Mouse (Mus musculus) stomach, embryonic 14.5 days (tissue): ENCODE data around the gene Rab5b. TPM values are rescaled to one million over a fixed set of nuclear protein-coding genes. Genes with fewer than 3 reads are reported as not detected.
A peak's percentile ranks its signal among the peaks of the same experiment; 100 is the strongest.

Experiments used
- ATAC-seq: fragments of 200-750 bp; cut with Nextera tagmentation; 2 replicates; pipeline ENCODE4 v1.8.0; 2017; ENCODE audit warnings: low read depth, moderate TSS enrichment; ENCODE audit not compliant: insufficient number of reproducible peaks, insufficient read depth, low FRiP score
- H3K27ac ChIP-seq: fragments of 300-500 bp; sonication (generic); 2 replicates; pipeline ENCODE4 v1.5.1; 2014; ENCODE audit warnings: mild to moderate bottlenecking, low read length, moderate library complexity, mixed read lengths
- H3K27me3 ChIP-seq: fragments of 300-500 bp; sonication (generic); 2 replicates; pipeline ENCODE4 v1.6.1; 2014; ENCODE audit warnings: low read length, control low read depth, mixed read lengths; ENCODE audit not compliant: control insufficient read depth, insufficient read depth
- H3K36me3 ChIP-seq: fragments of 300-500 bp; sonication (generic); 2 replicates; pipeline ENCODE4 v1.6.1; 2014; ENCODE audit warnings: mild to moderate bottlenecking, control low read depth, low read length, moderate library complexity, mixed read lengths; ENCODE audit not compliant: control insufficient read depth, insufficient read depth
- H3K4me1 ChIP-seq: fragments of 300-500 bp; sonication (generic); 2 replicates; pipeline ENCODE4 v1.6.1; 2014; ENCODE audit warnings: low read length, control low read depth, mixed read lengths; ENCODE audit not compliant: control insufficient read depth, insufficient read depth
- H3K4me2 ChIP-seq: fragments of 300-500 bp; sonication (generic); replicated peaks from 2 replicates; pipeline ENCODE4 v1.6.1; 2014; ENCODE audit warnings: low read depth, low read length, control low read depth
- H3K4me3 ChIP-seq: fragments of 300-500 bp; sonication (generic); 2 replicates; pipeline ENCODE4 v1.5.1; 2014; ENCODE audit warnings: low read depth, low read length, control low read depth
- H3K9ac ChIP-seq: fragments of 300-500 bp; sonication (generic); replicated peaks from 2 replicates; pipeline ENCODE4 v1.6.1; 2014; ENCODE audit warnings: low read depth, mild to moderate bottlenecking, control low read depth, low read length, moderate library complexity, mixed read lengths
- H3K9me3 ChIP-seq: fragments of 300-500 bp; sonication (generic); 2 replicates; pipeline ENCODE4 v1.6.1; 2016; ENCODE audit warnings: low read depth, low read length, control low read depth; ENCODE audit not compliant: control insufficient read depth
- WGBS: fragments of 180-500 bp; shearing (Covaris S2); extraction: QIAGEN DNeasy Blood & Tissue Kit; methylation state at CpG from one replicate; pipeline ENCODE4 v1.1.7; 2014; 5-methylcytosine and 5-hydroxymethylcytosine counted together
- polyA plus RNA-seq: library from polyadenylated mRNA; unstranded; fragments of >200 nt; fragmentation: Nextera tagmentation; extraction: Ambion mirVana; gene quantifications from 2 replicates; pipeline ENCODE4 v1.2.1, GENCODE M21; 2014

The Rab5b gene
- polyA plus RNA-seq: 65.9 and 70.7 TPM in 2 replicates

GRCm38 (mm10) chr10:128695992-128696807 lies at the start of gene Rab5b:
Gene Rab5b, minus strand, starts transcription at chr10:128696264.
- H3K27me3 ChIP-seq: no peaks in the 10 kb centered on the region
- H3K4me3 ChIP-seq: peak within 1 kb of the TSS; percentile 86
- H3K36me3 ChIP-seq: peaks cover 27% of the 10 kb centered on the region
- peak within 1 kb of the TSS; percentile 61 for H3K4me2 ChIP-seq
- H3K27ac ChIP-seq: peak within 1 kb of the TSS; percentile 99
- peak within 1 kb of the TSS; percentile 89 for H3K9ac ChIP-seq
- 1% methylated on average over 40 of the region's 40 CpGs for WGBS
- H3K9me3 ChIP-seq: no peaks in the 10 kb centered on the region
- peak; percentile 99 for ATAC-seq
- H3K4me1 ChIP-seq: peaks cover 3% of the 10 kb centered on the region; the same call in 1 of the 2 replicates

GRCm38 (mm10) chr10:128744680-128745601 lies 48.9 kb upstream of the Rab5b start, which contains the start of gene Dgka:
Gene Dgka, minus strand, starts transcription at chr10:128744855.
- Histone ChIP-seq H3K4me1 (peaks cover 26% of the 10 kb centered on the region), H3K9me3 (no peaks in the 10 kb centered on the region), H3K27me3 (no peaks in the 10 kb centered on the region), H3K4me3 (peak within 1 kb of the TSS; percentile 63), H3K9ac (peak within 1 kb of the TSS; percentile 57), H3K36me3 (no peaks in the 10 kb centered on the region), H3K27ac (peak within 1 kb of the TSS; percentile 55; the same call in 1 of the 2 replicates), H3K4me2 (peak within 1 kb of the TSS; percentile 86)
- ATAC-seq: no peak
- WGBS: 21% methylated on average over 18 of the region's 18 CpGs

DNA sequence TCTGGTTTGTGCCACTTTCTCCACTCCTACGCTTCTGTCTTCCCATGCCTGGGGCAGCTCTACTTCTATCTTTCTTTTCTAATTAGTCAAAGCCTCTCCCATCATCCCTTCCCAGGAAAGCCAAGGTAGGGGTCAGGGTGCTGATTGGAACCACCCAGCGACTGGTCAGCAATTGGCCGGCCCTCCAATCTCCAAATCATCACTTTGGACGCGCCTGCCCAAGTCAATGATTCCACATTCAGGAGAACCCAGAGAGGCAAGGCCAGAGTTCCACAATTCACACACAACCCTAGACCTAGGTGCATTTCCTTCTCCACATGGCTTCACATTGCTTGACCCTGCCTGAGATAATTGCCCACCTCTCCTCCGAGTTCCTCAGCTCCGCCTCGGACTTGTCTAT lies 48.1 kb upstream of the Rab5b start:
- H3K9ac ChIP-seq: peak overlapping the region; percentile 57
- peaks cover 20% of the 10 kb centered on the region for H3K4me1 ChIP-seq
- peak overlapping the region; percentile 63 for H3K4me3 ChIP-seq
- H3K9me3 ChIP-seq: no peaks in the 10 kb centered on the region
- WGBS: 28% methylated on average over 8 of the region's 8 CpGs
- H3K36me3 ChIP-seq: no peaks in the 10 kb centered on the region
- H3K27ac ChIP-seq: peak overlapping the region; percentile 55; the same call in 1 of the 2 replicates
- no peaks in the 10 kb centered on the region for H3K27me3 ChIP-seq
- H3K4me2 ChIP-seq: peak overlapping the region; percentile 86
- ATAC-seq: no peak

- Histone ChIP-seq H3K9me3 (no peaks in the 10 kb centered on the region), H3K4me1 (peaks cover 18% of the 10 kb centered on the region), H3K9ac (peak overlapping the region; percentile 57), H3K27me3 (no peaks in the 10 kb centered on the region), H3K4me3 (peak overlapping the region; percentile 63), H3K4me2 (peak overlapping the region; percentile 86), H3K36me3 (no peaks in the 10 kb centered on the region), H3K27ac (peak overlapping the region; percentile 55; the same call in 1 of the 2 replicates)
- under 1% methylated on average over 37 of the region's 37 CpGs for WGBS
- peak; percentile 61 for ATAC-seq
Measured at GRCm38 (mm10) chr10:128743791-128744191, 47.7 kb upstream of the Rab5b start.

- Histone ChIP-seq H3K9ac (peak overlapping the region; percentile 57; the same call in 1 of the 2 replicates), H3K36me3 (no peaks in the 10 kb centered on the region), H3K4me2 (peak overlapping the region; percentile 86), H3K4me3 (peak overlapping the region; percentile 63), H3K27ac (no peak overlapping the region; the same call in 1 of the 2 replicates), H3K27me3 (no peaks in the 10 kb centered on the region), H3K4me1 (peaks cover 18% of the 10 kb centered on the region), H3K9me3 (no peaks in the 10 kb centered on the region)
- WGBS: 6% methylated on average over 7 of the region's 7 CpGs
- no peak for ATAC-seq
Measured at GRCm38 (mm10) chr10:128743235-128743634, 47.2 kb upstream of the Rab5b start.

GRCm38 (mm10) chr10:128742616-128743015 lies 46.6 kb upstream of the Rab5b start:
- Histone ChIP-seq H3K4me2 (peak overlapping the region; percentile 86), H3K9me3 (no peaks in the 10 kb centered on the region), H3K27me3 (no peaks in the 10 kb centered on the region), H3K36me3 (no peaks in the 10 kb centered on the region), H3K9ac (no peak overlapping the region), H3K4me1 (peaks cover 18% of the 10 kb centered on the region), H3K27ac (no peak overlapping the region), H3K4me3 (peak overlapping the region; percentile 63)
- WGBS: 26% methylated on average over 4 of the region's 4 CpGs
- no peak for ATAC-seq

GRCm38 (mm10) chr10:128740296-128740695 lies 44.2 kb upstream of the Rab5b start:
- no peak overlapping the region for H3K4me3 ChIP-seq
- H3K4me1 ChIP-seq: peaks cover 15% of the 10 kb centered on the region
- no peak overlapping the region for H3K27ac ChIP-seq
- H3K9me3 ChIP-seq: no peaks in the 10 kb centered on the region
- ATAC-seq: no peak
- H3K27me3 ChIP-seq: no peaks in the 10 kb centered on the region
- H3K9ac ChIP-seq: no peak overlapping the region
- H3K36me3 ChIP-seq: no peaks in the 10 kb centered on the region
- H3K4me2 ChIP-seq: no peak overlapping the region
- WGBS: 48% methylated on average over 2 of the region's 2 CpGs

DNA sequence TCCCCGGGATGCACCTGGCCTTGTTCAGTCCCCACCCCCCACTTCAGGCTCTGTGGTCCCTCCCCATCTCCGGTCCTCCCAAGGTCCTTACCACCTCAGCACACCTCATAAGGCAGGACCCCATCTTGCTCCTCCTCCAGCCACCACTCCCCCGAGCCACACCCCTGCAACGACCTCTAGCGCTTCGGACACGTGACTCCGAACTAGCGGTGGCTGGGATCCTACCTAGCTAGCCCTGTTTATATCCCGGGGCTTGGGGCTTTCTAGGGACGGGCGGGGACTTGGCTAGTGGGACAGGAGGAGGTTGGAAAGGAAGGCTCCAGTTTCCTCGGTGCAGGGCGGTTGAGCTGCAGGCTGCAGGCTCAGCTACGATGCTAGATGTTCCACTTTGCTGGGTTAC lies 41.4 kb upstream of the Rab5b start:
- H3K4me3 ChIP-seq: no peak overlapping the region
- 5% methylated on average over 15 of the region's 15 CpGs for WGBS
- peaks cover 3% of the 10 kb centered on the region; the same call in 1 of the 2 replicates for H3K36me3 ChIP-seq
- peak overlapping the region; percentile 35 for H3K4me2 ChIP-seq
- H3K27me3 ChIP-seq: no peaks in the 10 kb centered on the region
- 0 out of 2 replicates have a peak, but pooled peaks have one; percentile 42 for ATAC-seq
- H3K9ac ChIP-seq: no peak overlapping the region
- no peak overlapping the region for H3K27ac ChIP-seq
- H3K9me3 ChIP-seq: no peaks in the 10 kb centered on the region
- H3K4me1 ChIP-seq: no peaks in the 10 kb centered on the region
